Mouse (Mus musculus) frontal cortex, postnatal 10 days (tissue): ENCODE data around the gene Agap1.

Experiments
- DNase-seq, 2 experiments: peaks; one replicate each; pipeline ENCODE4 v3.0.0; 2022; ENCODE audit warnings: low spot score in 2 of 2, mixed read lengths in 1 of 2

The Agap1 gene

GRCm38 (mm10) chr1:89932021-89932423 lies 477.4 kb downstream of the Agap1 start:
- no peak for DNase-seq

- DNase-seq = no peak
These were observed 478.0 kb downstream of the Agap1 start for GRCm38 (mm10) chr1:89932616-89933015.

DNA sequence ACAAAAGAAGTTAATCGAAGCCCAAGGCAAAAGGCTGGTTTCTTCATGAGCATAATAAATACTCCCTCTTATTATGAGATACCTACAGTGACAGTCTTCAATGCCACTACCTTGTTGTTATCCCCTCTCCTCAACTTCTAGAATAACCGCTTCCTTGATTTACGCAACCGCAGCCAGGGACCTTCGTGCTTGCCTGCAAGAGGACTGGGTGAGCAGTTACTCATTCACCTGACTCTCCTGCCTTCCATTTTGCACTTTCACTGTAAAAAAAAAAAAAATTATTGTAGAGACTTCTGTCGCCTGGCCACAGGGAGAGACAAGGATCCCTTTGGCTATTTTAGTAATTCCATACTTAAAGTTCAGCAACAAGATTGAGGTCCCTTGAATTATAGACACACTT lies 478.4 kb downstream of the Agap1 start:
- DNase-seq = no peak

DNA sequence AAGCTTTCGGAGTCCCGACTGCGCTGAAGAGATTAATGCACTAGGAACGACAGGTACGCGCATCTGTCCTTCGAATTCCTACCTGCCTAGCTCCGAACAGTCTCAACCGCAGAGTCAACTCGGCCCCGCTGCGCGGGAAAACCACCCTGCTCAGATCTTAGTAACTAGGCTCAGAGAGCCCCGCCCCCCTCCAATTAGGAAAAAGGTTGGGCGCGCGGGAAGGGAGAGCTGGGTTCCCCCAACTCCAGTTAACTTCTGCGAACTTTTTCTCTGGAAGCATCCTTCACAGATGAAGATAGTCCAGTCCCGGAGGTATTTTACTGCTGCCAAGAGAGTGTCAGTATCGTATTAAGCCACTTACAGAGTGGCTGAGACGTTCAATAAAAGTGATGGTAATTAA lies 479.2 kb downstream of the Agap1 start:
- no peak for DNase-seq

GRCm38 (mm10) chr1:89934316-89935260 lies 480.0 kb downstream of the Agap1 start:
- no peak for DNase-seq

DNA sequence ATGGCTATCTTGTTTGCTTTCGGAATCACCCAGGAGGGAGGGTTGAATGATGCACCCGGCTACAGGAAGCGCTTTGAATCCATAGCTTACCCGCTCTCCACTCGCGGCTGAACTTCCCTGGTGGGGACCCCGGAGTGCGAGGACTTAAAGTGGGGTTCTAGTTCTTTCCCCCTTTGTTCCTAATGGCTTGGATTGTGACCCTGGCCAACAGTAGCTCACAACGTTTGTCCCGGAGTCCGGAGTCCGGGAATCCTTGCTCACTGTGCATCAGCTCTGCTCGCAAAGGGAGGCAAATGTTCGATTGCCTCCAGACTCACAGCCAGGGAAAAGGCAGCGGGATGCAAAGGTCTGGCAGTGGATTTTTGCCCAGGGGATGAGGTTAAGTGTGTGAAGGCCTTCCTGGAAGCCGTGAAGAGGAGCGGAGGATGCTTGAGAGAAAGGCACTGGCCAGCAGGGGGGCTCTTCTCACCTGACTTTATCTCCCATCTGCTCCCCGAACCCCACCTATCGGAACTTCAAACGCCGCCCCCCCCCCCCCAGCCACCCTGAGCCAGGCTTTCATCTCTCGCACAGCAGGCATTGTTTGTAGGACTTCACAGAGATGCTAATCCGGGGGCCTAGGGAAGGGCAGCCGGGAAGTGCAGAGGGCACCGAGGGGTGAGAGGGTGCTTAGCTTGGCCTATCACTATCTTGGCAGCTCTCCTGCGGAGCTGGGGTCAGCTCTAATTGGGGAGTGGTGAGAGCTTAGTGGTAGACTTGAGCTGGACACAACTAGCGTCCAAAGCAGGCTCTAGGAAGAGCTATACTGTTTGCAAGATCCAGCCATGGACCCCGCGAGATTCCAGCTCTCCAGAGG lies 481.1 kb downstream of the Agap1 start:
- no peak for DNase-seq

- DNase-seq = no peak
These were observed 484.4 kb downstream of the Agap1 start for GRCm38 (mm10) chr1:89938884-89939595.

DNA sequence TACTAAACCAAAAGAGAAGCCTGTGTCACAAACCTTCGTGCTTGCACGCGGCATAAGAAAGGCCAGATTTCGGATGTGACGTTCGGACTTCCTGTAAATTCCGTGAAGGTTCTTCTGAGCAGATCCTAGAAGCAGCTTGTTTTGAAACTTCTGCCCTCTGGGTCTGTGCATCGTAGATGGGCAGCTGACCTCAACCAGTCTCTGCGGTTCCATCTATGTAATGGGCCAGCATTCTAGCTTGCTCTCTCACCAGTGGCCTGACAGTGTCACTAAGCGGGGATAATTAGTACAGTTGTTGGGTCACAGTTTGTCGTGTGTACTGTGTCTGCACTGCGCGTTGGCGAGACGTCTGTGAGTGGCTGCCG lies 485.0 kb downstream of the Agap1 start:
- DNase-seq = no peak

DNA sequence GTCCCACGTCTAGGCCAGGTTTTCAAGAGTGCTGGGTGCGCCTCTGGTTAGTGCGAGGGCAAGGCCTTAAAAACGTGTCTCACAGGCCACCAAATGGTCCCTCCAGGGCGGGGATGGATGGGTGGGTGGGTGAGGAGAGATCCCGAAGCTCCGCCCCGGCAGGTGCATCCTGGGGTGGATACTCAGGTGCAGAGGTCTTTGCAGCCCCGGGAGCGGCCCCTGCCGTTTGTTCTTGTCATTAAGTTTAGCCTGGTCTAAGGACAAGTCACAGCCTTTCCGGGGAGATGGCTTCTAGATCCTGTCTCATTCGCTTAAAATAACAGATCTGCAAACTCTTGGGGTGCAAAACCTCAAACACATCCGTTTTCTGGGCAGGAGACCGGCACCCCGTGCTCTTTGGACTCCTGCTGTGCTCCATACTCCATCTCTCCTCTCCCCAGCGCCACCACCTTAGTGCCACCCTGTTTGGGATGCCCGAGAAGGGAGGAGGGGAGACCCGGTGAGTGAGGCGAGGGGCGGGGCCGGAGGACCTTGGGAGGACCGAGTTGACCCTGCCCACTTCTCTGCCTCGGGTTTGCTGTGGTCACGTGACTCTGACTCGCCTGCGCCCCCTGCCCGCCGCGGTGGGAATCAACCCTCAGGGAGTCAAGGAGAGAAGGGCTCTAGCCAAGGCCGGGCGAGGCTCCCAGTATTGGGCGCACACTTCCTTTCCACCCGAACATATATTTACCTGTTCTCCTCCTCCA lies 485.5 kb downstream of the Agap1 start:
- DNase-seq = peak; percentile 51 to 59

- no peak for DNase-seq
These were observed 486.4 kb downstream of the Agap1 start for GRCm38 (mm10) chr1:89940961-89941524.

DNA sequence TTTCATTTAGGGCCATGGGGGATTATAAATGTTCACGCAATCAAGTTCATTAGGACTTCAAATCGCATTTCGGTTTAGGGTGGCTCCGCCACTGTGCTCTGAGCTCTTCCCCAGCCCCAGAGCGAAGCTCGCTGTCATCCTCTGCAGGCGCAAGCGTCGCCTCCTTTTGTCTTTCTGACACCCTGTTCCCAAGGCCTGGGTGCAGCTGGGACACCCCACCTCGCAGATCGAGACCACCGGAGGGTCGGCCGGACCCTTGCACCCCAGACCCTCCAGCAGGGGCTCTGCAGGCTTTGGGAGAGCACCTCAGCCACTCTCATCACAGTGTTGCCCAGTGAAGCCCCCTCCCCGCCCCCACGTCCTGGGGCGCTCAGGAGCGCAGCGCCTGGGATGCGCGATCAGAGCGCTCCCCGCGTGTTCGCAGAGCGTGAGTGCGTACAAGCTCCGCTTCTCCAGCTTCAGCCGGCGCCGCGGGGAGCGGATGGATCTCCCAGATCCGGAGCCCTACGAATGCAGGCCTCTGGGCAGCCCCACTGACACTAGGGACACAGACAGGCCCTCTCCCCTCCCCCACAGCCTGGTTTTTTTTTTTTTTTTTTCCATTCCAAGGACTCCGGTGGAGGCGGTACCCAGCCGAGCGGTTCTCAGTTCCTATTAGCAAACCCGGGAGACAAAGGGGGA lies 487.2 kb downstream of the Agap1 start:
- DNase-seq = no peak

DNA sequence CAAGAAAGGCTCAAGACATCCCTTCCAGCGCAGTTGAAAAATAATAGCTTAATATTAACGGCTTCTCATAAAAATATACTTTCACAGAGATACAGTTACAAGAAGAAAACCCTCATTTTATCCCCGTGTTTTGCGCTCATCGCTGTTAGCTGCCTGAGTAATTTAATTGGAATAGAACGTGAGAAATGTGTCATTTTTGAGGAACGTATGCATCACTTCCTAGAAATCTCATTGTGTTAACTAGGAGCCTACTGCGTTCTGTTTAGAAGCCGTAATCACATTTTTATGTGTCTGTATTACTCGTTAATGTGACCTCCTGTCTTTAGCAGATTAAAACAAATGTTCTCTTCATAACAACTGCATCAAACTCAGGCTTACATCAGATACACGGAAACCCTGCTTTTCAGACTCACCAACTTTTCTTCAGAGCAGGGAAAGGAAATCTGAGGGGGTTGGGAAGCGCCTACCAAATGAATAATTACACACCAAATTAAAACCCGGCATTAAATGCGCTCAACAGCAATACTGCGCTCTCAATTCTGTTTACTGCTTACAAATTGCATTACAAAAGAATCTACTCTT lies 487.9 kb downstream of the Agap1 start:
- DNase-seq = no peak

GRCm38 (mm10) chr1:89943202-89943601 lies 488.6 kb downstream of the Agap1 start:
- DNase-seq = peak in 1 of 2 experiments; percentile 61
